Mouse (Mus musculus) E14TG2a.4 (cell line): ENCODE data around the gene Loxl4.

ENCODE experiments used
- CTCF ChIP-seq: conservative IDR thresholded peaks from 2 replicates; pipeline ENCODE4 v1.5.1; 2014; ENCODE audit warnings: low read length
- POU5F1 ChIP-seq: IDR thresholded peaks from 2 replicates; pipeline ENCODE4 v1.6.1; 2014; ENCODE audit warnings: low read length, borderline replicate concordance

DNA sequence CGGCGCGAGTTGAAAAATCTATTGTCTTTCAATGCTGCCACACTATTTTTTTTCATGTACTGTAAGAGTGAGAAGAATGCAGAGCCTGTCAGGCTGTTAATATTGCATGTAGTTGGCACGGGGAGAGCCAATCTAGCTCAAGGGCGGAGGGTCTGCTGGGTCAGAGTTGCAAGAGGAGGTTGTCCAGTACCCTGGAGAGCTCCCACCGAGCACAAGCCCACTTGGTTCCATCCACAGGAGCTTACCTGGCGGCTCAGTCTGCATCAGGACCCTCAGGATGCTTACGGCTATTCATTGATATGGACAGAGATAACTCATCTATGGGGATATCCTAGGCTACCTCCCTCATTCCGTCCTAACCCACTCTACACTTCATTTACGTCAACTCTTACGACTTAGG, 24.0 kb upstream of the Loxl4 start:
- no peak for TF ChIP-seq CTCF
- TF ChIP-seq POU5F1: no peak
